Mouse (Mus musculus): ENCODE measurements around the gene Rab3il1. TPM values are rescaled to one million over a fixed set of nuclear protein-coding genes. Genes with fewer than 3 reads are reported as not detected.

Gene Rab3il1
- polyA plus RNA-seq, 1 experiment from 2014 or later, result 34.5 TPM

GRCm38 (mm10) chr19:9987192-9987591 lies 14.3 kb upstream of the Rab3il1 start:
- Histone ChIP-seq H3K9me3 (ENCODE audit: control insufficient read depth, low read length) (no peaks in the 10 kb centered on the region), H3K27me3 (ENCODE audit: control insufficient read depth, insufficient read depth, low read length) (no peaks in the 10 kb centered on the region), H3K27ac (ENCODE audit: low read depth, low read length) (no peak overlapping the region), H3K9ac (ENCODE audit: low read length) (no peak overlapping the region), H3K4me2 (ENCODE audit: low read depth, low read length, severe bottlenecking) (no peak overlapping the region), H3K36me3 (ENCODE audit: control insufficient read depth, insufficient read depth, low read length) (peaks cover 11% of the 10 kb centered on the region; the same call in 1 of the 2 replicates), H3K4me1 (replicated peaks; ENCODE audit: control insufficient read depth, insufficient read depth, low read length) (peaks cover 3% of the 10 kb centered on the region; the same call in 1 of the 2 replicates), H3K4me3 (ENCODE audit: low read depth, low read length) (no peak overlapping the region)
- 64% methylated on average over 6 of the region's 6 CpGs for WGBS
- DNase-seq (ENCODE audit: low spot score), result no peak
- ATAC-seq (replicated peaks; ENCODE audit: low FRiP score), result no peak

GRCm38 (mm10) chr19:9987593-9987992 lies 13.9 kb upstream of the Rab3il1 start:
- Histone ChIP-seq H3K4me3 (ENCODE audit: low read depth, low read length) (no peak overlapping the region), H3K36me3 (ENCODE audit: control insufficient read depth, insufficient read depth, low read length) (peaks cover 11% of the 10 kb centered on the region; the same call in 1 of the 2 replicates), H3K4me1 (replicated peaks; ENCODE audit: control insufficient read depth, insufficient read depth, low read length) (peaks cover 3% of the 10 kb centered on the region; the same call in 1 of the 2 replicates), H3K9ac (ENCODE audit: low read length) (no peak overlapping the region), H3K27me3 (ENCODE audit: control insufficient read depth, insufficient read depth, low read length) (no peaks in the 10 kb centered on the region), H3K4me2 (ENCODE audit: low read depth, low read length, severe bottlenecking) (no peak overlapping the region), H3K27ac (ENCODE audit: low read depth, low read length) (no peak overlapping the region), H3K9me3 (ENCODE audit: control insufficient read depth, low read length) (no peaks in the 10 kb centered on the region)
- DNase-seq (ENCODE audit: low spot score), result no peak
- ATAC-seq (replicated peaks; ENCODE audit: low FRiP score), result no peak

DNA sequence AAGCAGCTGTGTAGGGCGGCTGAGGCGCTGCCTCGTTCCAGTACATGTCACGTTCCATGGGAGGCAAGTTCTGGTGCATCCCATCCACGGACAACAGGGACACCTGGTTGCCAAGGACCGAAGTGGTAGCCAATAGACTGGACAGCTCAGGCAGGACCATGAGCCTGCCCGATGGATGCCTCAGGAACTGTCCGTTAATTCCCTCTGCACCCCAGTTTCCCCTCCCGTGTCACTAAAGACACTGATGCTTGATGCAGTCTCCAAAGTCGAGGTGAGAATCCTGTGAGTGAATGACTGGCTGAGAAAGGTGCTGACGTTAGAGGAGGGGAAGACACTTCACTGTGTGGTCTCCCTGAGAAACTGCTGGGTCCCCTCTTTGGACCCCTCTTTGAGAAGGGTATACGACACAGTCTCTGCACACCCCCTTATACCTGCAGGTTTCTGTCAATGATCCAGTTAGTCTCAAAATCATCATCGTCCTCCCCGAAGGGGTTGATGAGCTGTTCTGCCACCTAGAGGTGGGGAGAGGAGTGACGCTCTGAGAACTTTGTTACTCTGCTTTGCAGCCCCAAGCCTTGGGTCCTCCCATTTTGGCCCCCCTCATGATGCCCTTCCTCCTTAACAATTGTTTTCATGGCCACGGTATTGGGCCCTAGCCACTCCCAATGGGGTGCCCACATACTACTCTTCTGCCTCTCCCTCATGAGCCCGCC lies 12.1 kb upstream of the Rab3il1 start:
- DNase-seq (ENCODE audit: low spot score) (no peak), ATAC-seq (replicated peaks; ENCODE audit: low FRiP score) (no peak)
- no peaks in the 10 kb centered on the region for H3K27me3 ChIP-seq (ENCODE audit: control insufficient read depth, insufficient read depth, low read length)
- no peaks in the 10 kb centered on the region for H3K4me1 ChIP-seq (replicated peaks; ENCODE audit: control insufficient read depth, insufficient read depth, low read length)
- H3K4me2 ChIP-seq (ENCODE audit: low read depth, low read length, severe bottlenecking), result no peak overlapping the region
- H3K4me3 ChIP-seq (ENCODE audit: low read depth, low read length), result no peak overlapping the region
- H3K36me3 ChIP-seq (ENCODE audit: control insufficient read depth, insufficient read depth, low read length), result peaks cover 11% of the 10 kb centered on the region; the same call in 1 of the 2 replicates
- H3K27ac ChIP-seq (ENCODE audit: low read depth, low read length), result no peak overlapping the region
- 69% methylated on average over 17 of the region's 17 CpGs for WGBS
- H3K9ac ChIP-seq (ENCODE audit: low read length), result no peak overlapping the region
- H3K9me3 ChIP-seq (ENCODE audit: control insufficient read depth, low read length), result no peaks in the 10 kb centered on the region

DNA sequence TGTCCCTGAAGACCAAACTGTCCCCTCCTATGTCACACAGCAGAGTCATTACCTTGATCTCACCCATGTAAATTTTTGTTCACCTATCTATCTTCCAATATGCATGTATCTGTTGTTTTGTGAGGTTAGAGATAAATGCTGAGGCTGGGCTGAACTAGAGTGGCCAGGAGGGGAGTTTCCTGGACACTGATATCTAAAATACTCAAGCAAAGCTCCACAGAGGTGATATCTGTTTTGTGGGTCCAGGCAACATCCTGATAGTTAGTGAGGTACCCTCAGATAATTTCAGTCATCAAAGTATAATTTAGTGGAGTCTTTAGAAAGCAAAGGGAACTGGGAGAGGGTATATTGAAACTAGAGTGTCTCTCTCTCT lies 11.6 kb upstream of the Rab3il1 start:
- Histone ChIP-seq H3K27ac (ENCODE audit: low read depth, low read length) (no peak overlapping the region), H3K4me3 (ENCODE audit: low read depth, low read length) (no peak overlapping the region), H3K27me3 (ENCODE audit: control insufficient read depth, insufficient read depth, low read length) (no peaks in the 10 kb centered on the region), H3K9me3 (ENCODE audit: control insufficient read depth, low read length) (no peaks in the 10 kb centered on the region), H3K36me3 (ENCODE audit: control insufficient read depth, insufficient read depth, low read length) (peaks cover 6% of the 10 kb centered on the region; the same call in 1 of the 2 replicates), H3K9ac (ENCODE audit: low read length) (no peak overlapping the region), H3K4me1 (replicated peaks; ENCODE audit: control insufficient read depth, insufficient read depth, low read length) (no peaks in the 10 kb centered on the region), H3K4me2 (ENCODE audit: low read depth, low read length, severe bottlenecking) (no peak overlapping the region)
- DNase-seq (ENCODE audit: low spot score) (no peak), ATAC-seq (replicated peaks; ENCODE audit: low FRiP score) (no peak)

DNA sequence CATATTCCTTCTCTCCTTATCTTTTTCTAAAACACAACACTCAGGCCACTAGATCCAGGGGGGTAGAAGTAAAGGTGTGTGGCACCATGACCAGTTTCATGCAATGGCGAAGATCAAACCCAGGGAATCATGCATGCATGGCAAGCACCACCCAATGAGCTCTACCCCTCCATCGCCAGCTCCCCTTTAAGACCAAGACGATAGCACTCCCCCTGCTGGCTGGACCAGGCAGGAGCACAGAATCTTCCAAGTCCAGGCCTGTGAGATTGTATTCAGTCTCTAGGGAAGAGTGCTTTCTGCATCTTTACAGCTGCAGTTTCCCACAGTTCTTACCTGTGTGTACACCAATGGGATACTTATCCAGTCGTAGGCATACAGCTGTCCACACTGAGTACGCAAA lies 10.2 kb upstream of the Rab3il1 start:
- WGBS, result 22% methylated on average over 5 of the region's 5 CpGs
- Histone ChIP-seq H3K36me3 (ENCODE audit: control insufficient read depth, insufficient read depth, low read length) (no peaks in the 10 kb centered on the region), H3K4me1 (replicated peaks; ENCODE audit: control insufficient read depth, insufficient read depth, low read length) (no peaks in the 10 kb centered on the region), H3K9me3 (ENCODE audit: control insufficient read depth, low read length) (no peaks in the 10 kb centered on the region), H3K4me3 (ENCODE audit: low read depth, low read length) (no peak overlapping the region), H3K9ac (ENCODE audit: low read length) (no peak overlapping the region), H3K4me2 (ENCODE audit: low read depth, low read length, severe bottlenecking) (no peak overlapping the region), H3K27me3 (ENCODE audit: control insufficient read depth, insufficient read depth, low read length) (no peaks in the 10 kb centered on the region), H3K27ac (ENCODE audit: low read depth, low read length) (no peak overlapping the region)
- DNase-seq (ENCODE audit: low spot score) (peak; percentile 88), ATAC-seq (replicated peaks; ENCODE audit: low FRiP score) (peak; percentile 44; the same call in 1 of the 2 replicates)

GRCm38 (mm10) chr19:9992011-9992958 lies 9.2 kb upstream of the Rab3il1 start:
- peak; percentile 35 for ATAC-seq (replicated peaks; ENCODE audit: low FRiP score)
- no peaks in the 10 kb centered on the region for H3K36me3 ChIP-seq (ENCODE audit: control insufficient read depth, insufficient read depth, low read length)
- H3K4me1 ChIP-seq (replicated peaks; ENCODE audit: control insufficient read depth, insufficient read depth, low read length), result no peaks in the 10 kb centered on the region
- DNase-seq (ENCODE audit: low spot score), result peak; percentile 55
- 47% methylated on average over 26 of the region's 26 CpGs for WGBS
- no peaks in the 10 kb centered on the region for H3K27me3 ChIP-seq (ENCODE audit: control insufficient read depth, insufficient read depth, low read length)
- peak overlapping the region; percentile 43 for H3K9ac ChIP-seq (ENCODE audit: low read length)
- H3K9me3 ChIP-seq (ENCODE audit: control insufficient read depth, low read length), result no peaks in the 10 kb centered on the region
- no peak overlapping the region for H3K27ac ChIP-seq (ENCODE audit: low read depth, low read length)
- H3K4me3 ChIP-seq (ENCODE audit: low read depth, low read length), result peak overlapping the region; percentile 28
- peak overlapping the region; percentile 60 for H3K4me2 ChIP-seq (ENCODE audit: low read depth, low read length, severe bottlenecking)

DNA sequence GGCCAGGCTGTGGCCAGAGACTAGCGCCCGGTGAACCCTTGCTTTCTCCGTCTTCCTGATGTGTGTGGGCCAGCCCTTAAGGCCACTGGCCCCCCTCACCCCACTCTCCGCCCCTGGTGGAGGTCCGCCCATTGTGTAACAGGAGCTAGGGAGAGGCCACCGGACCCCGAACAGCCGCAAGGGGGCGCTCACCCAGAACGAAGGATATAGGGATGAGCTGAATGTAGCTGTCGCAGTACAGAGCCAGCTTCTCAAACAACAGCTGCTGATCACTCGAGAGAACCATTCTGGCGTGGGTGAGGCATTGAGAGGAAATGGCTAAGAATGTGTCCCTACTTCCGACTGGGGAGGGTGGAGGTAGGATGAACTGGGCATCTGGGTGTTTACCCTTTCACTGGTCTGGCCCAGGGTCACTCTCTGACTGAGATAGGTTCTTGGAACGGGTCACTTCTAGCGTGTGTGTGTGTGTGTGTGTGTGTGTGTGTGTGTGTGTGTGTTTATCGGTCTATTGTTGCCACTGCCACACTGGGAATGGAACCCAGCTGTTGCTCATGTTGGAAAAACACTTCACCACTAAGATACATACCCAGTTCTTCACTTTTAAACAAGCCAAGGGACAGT lies 8.3 kb upstream of the Rab3il1 start:
- Histone ChIP-seq H3K36me3 (ENCODE audit: control insufficient read depth, insufficient read depth, low read length) (no peaks in the 10 kb centered on the region), H3K27ac (ENCODE audit: low read depth, low read length) (no peak overlapping the region), H3K4me2 (ENCODE audit: low read depth, low read length, severe bottlenecking) (peak overlapping the region; percentile 60), H3K9ac (ENCODE audit: low read length) (peak overlapping the region; percentile 43), H3K27me3 (ENCODE audit: control insufficient read depth, insufficient read depth, low read length) (no peaks in the 10 kb centered on the region), H3K4me3 (ENCODE audit: low read depth, low read length) (peak overlapping the region; percentile 28), H3K9me3 (ENCODE audit: control insufficient read depth, low read length) (no peaks in the 10 kb centered on the region), H3K4me1 (replicated peaks; ENCODE audit: control insufficient read depth, insufficient read depth, low read length) (no peaks in the 10 kb centered on the region)
- DNase-seq (ENCODE audit: low spot score) (peak; percentile 96), ATAC-seq (replicated peaks; ENCODE audit: low FRiP score) (peak; percentile 91)
- WGBS, result 8% methylated on average over 17 of the region's 17 CpGs

GRCm38 (mm10) chr19:9997204-9998062 lies 4.0 kb upstream of the Rab3il1 start:
- ATAC-seq (replicated peaks; ENCODE audit: low FRiP score) (no peak), DNase-seq (ENCODE audit: low spot score) (no peak)
- Histone ChIP-seq H3K36me3 (ENCODE audit: control insufficient read depth, insufficient read depth, low read length) (no peaks in the 10 kb centered on the region), H3K9ac (ENCODE audit: low read length) (no peak overlapping the region), H3K4me1 (replicated peaks; ENCODE audit: control insufficient read depth, insufficient read depth, low read length) (no peaks in the 10 kb centered on the region), H3K27me3 (ENCODE audit: control insufficient read depth, insufficient read depth, low read length) (no peaks in the 10 kb centered on the region), H3K4me2 (ENCODE audit: low read depth, low read length, severe bottlenecking) (no peak overlapping the region), H3K27ac (ENCODE audit: low read depth, low read length) (no peak overlapping the region), H3K4me3 (ENCODE audit: low read depth, low read length) (no peak overlapping the region), H3K9me3 (ENCODE audit: control insufficient read depth, low read length) (no peaks in the 10 kb centered on the region)
- 77% methylated on average over 12 of the region's 12 CpGs for WGBS
